Mouse (Mus musculus) kidney, adult 18-20 months (tissue): Measurements from ENCODE around the gene Plekhh3.
"Not testable (repeated sequence)": the region's sequence is repeated elsewhere in the genome, so short reads cannot be mapped to it uniquely, and the experiment has no call there.

Source experiments
- DNase-seq: peaks from one replicate; pipeline ENCODE4 v3.0.0; 2021

Plekhh3 gene

DNA sequence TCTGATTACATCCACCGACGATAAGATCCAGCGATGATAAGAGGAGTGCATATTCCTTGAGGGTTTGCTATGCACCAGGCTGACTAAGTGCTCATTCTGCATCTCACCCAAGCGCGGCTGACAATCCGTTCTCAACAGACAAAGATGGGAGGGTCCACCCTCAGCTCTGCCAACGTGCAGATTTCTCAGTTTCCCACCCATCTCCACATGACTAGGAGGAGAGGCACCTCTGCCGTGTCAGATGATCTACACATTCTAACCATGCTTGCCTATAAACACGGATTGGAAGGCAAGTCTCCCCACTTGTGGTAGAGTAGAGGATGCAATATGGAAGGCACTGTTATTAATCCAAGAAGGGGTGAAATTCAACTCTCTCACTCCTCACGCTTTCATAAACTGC is 22.4 kb downstream of the Plekhh3 start:
- no peak for DNase-seq

DNA sequence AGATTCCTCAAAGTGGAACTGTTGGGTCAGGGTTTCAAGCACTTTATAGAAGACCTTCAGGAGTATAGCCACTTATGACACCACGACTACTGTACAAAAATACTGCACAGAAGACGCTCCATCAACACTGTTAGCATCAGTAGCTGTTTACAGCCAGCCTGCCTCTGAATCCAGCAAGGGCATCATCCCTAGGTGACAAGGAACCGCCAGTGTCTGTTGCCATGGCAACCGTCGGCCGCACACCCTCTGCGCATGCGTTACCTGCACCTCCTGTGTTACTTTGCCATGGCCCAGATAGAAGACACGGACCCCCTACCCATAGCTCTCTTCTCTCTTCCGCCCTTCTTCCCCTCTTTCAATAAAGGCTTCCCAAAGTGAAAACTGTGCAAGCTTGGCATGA is 24.8 kb downstream of the Plekhh3 start:
- DNase-seq, result no peak

DNA sequence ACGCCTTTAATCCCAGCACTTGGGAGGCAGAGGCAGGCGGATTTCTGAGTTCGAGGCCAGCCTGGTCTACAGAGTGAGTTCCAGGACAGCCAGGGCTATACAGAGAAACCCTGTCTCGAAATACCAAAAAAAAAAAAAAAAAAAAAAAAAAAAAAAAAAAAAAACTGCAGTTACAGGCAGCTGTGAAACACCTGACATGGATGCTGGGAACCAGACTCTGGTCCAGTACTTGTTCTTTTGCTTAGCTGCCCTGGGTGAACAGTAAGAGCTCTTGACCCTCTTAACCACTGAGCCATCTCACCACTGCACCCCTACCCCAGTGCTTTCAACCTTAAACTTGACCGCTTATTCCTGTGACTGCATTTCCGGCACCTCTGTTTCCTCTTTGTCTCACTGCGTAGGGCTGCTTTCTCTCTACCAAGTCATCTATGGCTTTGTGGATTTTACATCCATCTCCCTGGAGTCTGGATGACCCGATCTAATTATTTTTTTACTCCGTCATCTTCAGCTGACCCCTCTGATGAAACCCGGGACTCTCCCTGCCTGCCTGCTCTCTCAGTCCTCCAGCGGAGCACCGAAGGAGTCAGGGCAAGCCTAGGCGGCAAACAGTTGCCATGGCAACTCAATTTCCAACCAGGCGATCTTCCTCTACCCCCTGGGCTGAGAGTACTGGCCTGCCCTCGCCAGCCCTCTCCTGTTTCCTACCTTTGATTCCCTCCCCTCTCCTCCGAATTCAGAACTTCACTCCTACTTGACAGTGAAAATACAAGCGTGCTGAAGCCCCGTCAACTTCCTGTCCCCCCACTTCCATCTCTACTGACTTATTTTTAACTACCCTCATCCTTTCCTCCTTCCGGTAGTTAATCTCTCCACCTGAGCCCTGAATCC is 27.6 kb downstream of the Plekhh3 start:
- DNase-seq, result peak; percentile 43

DNA sequence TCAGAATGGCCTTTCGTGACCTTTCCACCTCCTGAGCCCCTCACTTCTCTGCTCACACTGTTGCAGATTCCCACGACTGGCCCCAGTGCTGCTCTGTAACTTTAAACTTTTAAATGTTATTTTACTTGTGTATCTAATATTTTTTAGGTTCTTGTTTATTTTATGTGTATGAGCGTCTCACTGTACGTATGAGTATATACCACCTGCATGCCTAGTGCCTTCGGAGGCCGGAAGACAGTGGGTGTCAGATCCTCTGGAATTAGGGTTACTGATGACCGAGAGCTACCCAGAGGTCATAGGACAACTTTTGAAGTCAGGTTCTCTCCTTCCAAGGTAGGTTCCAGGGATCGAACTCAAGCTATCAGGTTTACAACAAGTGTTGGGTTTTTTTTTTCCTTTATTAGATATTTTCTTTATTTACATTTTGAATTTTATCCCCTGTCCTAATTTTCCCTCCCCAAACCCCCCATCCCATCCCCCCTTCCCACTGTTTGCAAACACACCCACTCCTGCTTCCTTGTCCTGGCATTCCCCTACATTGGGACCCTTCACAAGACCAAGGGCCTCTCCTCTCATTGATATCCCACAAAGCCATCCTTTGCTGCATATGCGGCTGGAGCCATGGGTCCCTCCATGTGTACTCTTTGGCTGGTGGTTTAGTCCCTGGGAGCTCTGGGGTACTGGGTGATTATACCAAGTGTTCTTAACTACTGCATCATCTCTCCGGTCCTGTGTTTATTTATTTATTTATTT is 28.8 kb downstream of the Plekhh3 start:
- no peak for DNase-seq

DNA sequence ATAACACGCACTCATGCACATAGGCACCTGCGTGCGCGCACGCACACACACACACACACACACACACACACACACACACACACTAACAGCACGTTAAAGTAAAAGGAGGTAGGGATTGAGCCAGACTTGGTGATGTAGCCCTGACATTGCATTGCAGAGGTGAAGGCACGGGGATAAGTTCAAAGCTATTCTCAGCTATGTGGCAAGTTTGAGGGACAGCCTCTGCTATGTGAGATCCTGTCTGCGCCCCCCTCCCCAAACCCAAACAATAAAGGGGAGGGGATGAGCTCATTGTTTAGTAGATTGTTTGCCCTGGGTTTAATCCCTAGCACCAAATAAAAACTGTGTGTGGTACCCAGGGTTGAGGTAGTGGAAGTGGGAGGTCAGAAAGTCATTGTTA is 30.1 kb downstream of the Plekhh3 start:
- no peak for DNase-seq

DNA sequence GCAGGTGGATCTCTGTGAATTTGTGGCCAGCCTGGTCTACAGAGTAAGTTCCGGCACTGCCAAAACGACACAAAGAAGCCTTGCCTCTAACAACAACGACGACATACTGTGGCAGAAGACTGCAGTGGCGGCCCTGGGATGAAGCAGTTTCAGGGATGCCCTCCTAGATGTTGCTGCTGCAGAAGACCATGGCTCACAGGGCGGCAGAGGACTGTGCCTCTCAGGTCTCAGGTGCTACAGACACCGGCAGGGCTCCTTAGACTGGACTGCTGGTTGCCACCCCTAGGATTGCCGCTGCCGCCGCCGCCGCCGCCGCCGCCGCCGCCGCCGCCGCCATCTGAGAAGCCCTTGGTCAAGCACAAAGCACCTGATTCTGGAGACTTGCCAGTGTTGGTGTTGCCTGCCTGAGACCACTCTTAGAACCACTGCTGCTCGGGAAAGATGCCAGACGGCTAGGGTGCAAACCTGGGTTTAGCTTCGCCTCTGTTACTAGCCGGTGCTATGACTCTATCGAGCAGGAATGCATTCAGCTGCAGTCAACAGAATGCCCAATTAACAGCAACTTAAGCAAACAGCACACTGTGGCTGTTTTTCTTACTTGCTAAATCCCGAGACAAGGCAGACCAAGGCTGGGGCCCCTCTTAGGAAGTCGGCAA is 30.9 kb downstream of the Plekhh3 start:
- DNase-seq, result peak; percentile 36

DNA sequence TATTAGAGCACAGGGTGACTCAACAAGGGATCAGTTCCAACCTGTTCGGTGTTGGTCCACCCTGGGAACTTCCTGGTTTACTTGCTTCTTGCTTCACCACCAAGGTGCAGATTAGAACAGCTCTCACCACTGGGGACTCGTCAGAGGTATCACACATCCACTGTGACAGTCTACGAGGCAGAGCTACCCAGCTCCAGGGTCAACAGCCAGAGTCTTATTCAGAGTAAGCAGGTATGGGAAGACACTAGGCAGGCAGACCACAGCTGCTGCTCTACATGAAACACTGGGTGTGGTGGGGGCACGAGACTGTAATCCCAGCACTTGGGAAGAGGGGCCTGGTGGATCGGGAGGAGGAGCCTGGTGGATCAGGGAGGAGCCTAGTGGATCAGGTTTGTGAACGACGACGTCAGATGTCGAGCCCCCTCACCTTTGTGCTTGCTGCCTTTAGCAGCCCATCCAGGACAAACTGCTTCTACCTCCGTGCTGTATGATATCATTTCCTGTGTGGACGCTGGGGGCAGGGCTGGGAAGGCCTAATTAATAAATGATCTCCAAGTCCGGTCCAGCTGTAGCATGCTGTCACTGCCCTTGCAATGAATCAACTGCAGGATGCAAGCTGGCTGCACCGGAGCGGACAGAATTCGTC is 32.5 kb downstream of the Plekhh3 start:
- peak; percentile 64 for DNase-seq

DNA sequence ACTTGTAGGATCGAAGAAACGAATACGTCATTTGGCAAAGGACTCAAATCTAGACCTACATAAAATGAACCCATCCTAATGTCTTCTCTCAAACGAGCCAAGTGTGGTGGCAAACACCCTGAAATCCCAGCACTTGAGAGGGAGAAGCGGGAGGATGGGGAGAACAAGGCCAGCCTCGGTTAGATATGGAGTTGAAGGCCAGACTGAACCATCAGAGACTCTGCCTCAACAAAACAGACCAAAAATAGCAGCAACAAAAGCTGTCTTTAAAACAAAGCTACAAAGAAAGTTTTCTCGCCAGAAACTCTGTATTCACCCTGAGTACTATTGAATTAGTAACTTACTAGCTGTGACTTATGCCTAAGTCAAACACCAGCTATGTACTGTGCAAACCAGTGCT is 34.2 kb downstream of the Plekhh3 start:
- DNase-seq, result no peak

DNA sequence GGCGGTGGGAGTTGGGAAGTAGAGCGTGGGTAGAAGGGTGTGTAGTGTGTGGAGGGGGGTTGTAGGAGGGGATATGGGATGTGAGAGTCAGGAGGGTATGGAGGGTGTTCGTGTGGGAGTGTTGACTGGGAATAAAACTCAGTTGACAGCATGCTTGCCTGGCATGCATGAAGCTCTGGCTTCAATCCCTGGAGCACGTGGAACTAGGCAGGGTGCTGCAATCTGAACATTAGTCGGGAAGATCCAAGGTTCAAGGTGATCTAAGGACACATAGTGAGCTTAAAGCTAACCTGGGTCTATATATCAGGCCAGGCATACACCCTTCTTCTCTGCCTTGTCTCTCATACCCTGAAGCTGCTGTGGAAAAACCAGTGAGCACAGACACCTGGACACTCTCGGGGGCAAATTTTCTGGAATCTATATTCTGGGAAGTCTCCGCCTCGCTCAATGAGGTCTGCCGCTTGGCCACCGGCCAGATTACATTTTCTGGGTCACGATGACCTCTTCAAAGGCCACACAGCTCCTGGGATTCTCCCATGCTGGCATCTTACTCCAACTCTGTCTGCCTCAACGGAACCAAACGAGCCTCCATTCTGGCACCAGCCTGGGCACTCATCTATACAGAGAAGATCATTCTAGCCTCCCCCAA is 36.8 kb downstream of the Plekhh3 start:
- DNase-seq, result peak; percentile 20

DNA sequence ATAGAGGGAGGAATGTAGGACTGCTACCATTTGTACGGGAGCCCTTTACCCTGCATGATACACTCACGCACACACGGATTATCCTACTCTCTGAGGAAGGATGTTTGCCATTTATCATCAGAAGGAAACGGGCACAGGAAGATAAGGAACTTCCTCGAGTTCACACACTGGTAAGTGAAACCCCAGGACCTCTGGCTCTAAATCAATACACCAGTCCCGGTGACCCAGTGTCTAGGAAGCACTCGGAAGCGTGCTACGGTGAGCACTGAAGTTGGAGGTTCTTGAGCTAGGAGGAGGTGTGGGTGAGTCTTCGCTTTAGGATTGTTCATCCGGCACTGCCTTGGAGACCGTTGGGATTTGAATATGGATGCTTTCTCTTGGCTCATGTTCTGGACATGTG is 38.1 kb downstream of the Plekhh3 start:
- peak; percentile 17 for DNase-seq

DNA sequence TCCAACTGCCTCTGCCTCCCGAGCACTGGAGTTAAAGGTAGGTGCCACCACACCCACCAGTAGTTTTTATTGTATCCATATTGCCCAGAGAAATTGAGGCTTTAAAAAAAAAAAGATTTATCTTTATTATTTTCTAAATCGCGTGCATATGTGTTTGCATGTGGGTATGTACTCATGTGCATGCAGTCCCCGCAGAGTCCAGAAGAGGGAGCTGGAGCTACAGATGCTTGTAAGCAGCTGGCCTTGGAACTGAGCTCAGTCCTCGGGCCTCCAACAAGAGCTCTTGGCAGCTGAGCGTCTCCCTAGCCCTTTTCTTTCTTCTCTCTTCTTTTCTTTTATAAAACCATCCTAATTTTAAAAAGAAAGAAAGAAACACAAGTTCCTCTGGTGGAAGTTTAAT is 39.5 kb downstream of the Plekhh3 start:
- DNase-seq, result peak; percentile 18

DNA sequence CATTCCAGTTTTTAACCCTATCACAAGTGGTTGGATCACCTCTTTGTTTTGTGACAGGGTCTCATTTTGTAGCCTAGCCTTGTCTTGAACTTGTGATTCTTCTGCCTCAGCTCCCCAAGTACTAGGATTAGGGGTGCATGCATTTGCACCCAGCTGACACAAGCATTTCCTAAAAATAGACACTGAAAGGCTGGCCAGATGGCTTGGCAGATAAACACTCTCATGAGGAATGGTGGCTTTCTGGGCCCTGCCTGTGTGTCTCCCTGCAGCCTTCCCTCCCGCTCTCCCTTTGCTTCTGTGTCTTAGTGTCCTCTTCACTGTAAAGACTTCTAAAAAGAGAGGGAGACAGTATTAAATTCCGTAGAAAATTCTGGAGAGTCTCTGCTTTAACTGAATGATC is 40.0 kb downstream of the Plekhh3 start:
- no peak for DNase-seq

DNA sequence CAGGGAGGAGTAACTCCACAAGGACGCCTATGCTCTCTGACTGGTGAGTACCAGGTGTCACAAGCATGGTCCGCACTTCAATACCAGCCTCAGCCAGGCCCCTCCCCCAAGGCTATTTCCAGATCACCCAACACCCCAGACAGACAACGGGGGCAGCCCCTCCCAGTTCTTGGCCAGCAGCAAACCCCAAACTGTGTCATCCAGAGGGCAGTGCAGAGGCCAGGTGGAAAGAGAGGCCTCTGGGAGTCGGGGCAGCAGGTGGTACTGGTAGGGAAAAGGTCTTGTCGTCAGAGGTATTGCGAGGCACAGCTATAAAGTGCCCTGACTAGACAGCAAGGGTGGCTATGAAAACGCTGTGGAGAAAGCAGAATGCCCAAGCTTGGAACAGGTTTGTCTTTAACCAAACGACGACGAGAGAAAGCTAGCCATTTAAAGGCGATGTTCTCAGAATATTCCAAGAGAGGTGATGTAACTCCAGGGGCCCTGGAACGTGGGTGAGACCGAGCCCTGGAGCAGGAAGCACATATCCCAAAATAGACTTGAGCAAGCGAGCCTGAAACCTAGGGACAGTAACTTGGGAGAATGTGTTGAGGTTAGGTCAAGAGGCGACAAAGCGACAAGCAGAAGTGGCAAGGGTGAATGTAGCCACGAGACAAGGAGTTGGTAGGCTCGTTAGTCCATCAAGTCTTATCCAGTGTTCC is 40.9 kb downstream of the Plekhh3 start:
- peak; percentile 11 for DNase-seq

DNA sequence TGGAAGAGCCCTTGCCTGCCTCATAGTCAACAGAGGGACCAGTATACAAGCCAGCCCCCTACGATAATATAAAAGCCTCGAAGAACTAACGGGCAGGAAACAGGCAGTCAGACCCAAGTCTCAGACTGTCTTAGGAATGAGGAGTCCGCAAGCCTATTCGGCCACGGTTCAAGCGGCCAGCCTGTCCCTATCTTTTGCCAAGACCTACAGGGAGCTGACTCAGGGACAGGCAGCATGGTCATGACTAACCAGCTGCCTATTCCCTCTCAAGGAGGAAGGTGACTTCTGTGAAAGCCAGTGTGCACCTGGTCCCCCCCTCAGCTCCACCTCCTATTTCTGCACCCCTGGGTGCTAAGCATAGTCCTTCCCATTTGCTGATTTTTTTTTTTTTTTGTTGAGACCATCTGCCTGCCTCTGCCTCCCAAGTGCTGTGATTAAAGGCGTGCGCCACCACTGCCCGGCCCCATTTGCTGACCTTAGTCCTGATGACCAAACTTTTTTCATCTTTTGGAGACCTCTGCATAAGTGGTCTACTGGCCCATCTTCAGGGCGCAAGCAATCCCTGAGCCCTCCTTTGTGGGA is 42.1 kb downstream of the Plekhh3 start:
- DNase-seq, result no peak

DNA sequence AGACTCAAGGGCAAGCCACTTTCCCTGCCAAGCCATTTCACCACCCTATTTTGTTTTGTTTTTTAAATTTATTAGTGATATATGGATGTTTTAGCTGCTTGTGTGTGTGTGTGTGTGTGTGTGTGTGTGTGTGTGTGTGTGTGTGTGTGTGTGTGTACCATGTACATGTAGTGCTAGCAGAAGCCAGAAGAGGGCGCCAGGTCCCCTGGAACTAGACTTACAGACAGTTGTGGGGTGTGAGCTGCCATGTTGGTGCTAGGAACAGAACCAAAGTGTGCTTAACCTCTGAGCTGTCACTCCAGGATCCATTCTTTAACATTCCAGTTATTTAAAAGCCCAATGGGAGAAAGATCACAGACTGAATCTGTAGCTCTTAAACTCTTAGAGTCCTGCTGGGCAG is 44.1 kb downstream of the Plekhh3 start:
- no peak for DNase-seq

DNA sequence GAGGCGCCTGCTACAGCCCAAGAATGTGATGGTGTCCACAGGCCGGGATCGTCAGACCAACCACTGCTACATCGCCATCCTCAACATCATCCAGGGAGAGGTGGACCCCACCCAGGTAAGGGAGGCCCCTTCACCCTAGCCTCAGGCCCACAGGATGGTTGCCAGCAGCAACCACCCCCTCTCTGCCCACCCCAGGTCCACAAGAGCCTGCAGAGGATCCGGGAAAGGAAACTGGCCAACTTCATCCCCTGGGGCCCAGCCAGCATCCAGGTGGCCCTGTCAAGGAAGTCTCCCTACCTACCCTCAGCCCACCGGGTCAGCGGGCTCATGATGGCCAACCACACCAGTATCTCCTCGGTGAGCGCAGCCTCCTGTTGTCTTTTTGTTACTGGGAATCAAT is 46.1 kb downstream of the Plekhh3 start:
- not testable (repeated sequence) for DNase-seq

DNA sequence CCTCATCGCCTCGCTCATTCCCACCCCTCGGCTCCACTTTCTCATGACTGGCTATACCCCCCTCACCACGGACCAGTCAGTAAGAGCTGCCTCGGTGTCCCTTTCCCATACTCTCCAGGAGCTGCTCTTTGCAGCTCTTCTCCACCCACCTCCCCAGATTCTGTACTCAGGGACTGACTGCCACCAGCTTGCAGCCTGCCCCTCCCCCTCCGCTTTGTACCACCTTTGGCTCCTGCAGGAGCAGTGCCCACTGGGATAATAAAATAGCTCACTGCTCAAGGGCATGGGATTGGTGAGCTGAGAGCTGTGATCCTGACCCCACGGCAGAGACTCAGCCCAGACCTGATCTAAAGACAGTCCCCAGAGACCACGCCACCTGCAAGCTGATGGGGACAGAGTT is 46.7 kb downstream of the Plekhh3 start:
- not testable (repeated sequence) for DNase-seq

DNA sequence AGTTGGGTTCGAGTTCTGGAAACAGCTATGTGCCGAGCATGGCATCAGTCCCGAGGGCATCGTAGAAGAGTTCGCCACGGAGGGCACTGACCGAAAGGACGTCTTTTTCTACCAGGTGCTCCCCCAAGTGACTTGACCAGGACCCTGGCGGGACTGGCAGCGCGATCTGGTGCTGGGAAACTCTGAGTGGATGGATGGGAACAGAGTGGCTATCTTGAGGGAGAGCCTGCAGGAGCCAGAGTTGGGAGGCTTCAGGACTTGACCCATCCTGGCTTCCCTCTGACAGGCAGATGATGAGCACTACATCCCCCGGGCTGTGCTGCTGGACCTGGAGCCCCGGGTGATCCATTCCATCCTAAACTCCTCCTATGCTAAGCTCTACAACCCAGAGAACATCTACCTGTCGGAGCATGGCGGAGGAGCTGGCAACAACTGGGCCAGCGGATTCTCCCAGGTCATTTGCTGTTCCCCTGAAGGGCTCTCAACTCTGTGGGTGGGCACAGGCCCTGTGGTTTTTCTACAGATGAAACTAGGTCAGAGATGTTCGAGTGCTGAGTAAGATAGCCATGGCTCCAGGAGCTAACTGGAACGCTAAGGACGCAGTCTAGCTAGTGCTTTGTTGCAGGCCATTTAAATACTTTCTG is 50.5 kb downstream of the Plekhh3 start:
- DNase-seq, result no peak

DNA sequence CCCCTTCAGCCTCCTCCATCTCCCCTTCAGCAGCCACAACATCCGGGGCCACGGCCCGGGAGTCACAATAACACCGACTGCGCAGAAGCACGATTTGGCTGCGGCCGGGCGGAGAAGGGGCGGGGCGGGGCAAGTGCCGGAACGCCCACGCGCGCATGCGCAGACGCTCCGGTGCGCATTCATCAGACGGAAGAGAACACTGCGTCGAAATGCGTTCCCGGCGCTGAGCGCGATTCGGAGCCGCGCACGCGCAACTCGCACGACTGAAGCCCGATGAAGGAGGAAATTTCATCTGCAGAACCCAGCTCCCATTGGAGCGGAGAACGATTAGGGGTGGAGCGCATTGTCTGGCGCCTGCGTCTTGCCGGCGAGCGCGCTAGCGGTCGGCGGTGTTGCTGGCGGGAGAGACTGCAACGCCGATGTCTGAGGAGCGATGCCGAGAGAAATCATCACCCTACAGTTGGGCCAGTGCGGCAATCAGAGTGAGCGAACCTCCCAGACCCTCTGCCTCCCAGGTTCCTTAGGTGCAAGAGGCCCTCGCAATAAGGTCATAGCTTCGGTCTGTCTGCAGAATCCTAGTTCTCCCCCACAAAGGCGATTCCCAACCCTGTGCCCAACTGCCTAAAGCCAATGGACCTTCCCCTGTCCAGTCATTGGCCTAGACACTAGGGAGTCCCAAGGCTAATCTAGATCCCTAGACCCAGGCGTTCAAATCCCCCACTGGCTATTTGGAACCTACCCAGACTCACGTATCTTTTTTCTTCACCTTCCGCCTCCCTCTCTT is 51.2 kb downstream of the Plekhh3 start, which contains the start of the genes Retreg3 and Tubg1:
Retreg3 (minus strand) TSS at position 133 of the 784 bp plus-strand sequence.
Tubg1 (plus strand) TSS at position 178 of the 784 bp plus-strand sequence.
- DNase-seq, result peak; percentile 99
